Mouse (Mus musculus) adrenal gland, adult (tissue): ENCODE data around the gene Irf8.

Experiments used
- DNase-seq, 2 experiments: peaks; one replicate each; pipeline ENCODE4 v3.0.0; 2022 to 2023; ENCODE audit warnings: low spot score in 1 of 2; ENCODE audit not compliant: inconsistent age in 2 of 2

Gene Irf8

GRCm38 (mm10) chr8:120746007-120746701, 10.0 kb downstream of the Irf8 start:
- DNase-seq, result no peak

DNA sequence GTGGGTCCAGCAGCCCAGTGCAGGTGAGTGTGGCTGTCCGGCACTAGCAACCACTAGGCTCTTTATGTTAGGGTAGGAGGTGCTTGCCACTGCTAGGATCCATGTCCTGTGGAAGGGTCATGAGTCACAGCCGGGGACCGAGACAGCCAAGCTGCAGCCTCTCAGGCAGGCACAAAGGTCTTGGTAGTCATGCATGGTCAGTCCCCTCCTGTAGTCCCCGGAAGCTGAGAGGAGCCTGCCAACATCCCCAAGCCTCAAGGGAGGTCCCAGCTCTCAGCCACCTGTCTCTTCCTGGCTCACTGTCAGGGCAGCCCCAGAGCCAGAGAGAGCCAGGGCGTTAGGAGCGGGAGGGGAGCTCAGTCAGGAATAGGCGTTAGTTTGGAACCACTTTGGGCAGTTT, 11.1 kb downstream of the Irf8 start:
- no peak for DNase-seq

GRCm38 (mm10) chr8:120750616-120751015, 14.5 kb downstream of the Irf8 start:
- peak; percentile 77 to 92 for DNase-seq

DNA sequence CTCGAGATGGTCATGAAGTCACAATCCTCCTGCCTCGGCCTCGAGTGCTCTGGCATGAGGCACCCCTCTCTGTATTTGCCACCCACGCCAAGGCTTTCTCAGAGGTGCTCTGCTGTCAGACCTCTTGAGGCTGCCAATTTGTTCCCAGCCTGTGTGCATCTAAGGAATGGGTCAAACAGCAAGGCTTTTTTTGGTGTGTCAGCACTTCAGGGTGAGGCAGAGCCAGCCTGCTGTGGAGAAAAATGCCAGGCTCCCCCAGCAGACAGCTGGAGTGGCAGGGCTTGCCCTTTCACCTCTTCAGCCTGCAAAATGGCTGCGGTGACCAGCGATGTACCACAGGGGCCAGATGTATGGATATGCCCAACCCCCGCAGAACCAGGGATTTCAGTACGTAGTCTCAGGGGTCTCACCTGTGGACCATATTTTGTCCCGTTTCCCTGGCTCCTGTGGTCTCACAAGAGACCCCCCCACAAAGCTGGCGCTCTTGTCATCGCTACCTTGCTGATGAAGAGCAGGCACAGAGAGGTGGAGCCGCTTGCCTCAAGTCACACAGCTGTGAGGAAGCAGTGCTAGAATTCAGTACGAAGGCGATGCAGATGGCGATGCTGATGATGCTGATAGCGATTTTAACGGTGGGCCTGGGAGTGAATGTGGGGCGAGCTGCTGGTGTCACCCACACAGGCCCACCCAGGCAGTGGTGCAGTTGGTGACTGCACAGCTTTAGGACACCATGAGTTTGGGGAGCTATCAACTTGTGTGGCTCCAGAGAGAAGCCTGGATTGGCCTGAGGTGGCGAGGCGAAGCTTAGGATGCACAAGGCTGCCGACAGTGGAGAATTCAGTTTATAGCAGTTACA, 15.3 kb downstream of the Irf8 start:
- peak; percentile 36 to 59 for DNase-seq

DNA sequence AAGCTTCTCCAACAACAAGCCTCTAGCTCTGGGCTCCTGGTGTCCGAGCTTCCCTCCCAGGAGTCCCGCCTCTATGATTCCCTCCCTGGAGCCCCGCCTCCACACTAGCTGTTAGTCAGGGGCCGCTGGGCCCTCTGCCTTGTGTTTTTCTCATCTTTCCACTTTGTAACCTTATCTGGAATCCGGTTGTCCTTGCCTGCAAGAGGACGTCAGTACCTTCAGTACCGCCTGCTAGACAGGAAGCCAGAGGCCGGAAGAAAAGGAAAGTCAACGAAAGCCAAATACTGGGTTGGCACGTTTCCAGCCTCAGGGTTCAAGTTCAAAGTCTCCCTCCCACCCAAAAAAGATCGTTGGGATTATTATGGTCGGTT, 15.9 kb downstream of the Irf8 start:
- peak; percentile 87 to 93 for DNase-seq

DNA sequence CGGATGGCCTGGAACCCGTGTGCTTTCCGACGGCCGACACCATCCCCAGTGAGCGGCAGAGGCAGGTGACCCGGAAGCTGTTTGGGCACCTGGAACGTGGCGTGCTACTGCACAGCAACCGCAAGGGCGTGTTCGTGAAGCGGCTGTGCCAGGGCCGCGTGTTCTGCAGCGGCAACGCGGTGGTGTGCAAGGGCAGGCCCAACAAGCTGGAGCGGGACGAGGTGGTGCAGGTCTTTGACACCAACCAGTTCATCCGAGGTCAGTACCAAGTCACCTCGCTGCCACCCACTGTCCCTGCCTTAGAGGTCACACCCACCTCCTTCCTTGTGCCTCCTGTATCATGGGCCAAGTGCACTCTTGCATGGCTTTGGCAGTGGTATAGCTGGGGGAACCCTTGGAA, 17.3 kb downstream of the Irf8 start:
- peak in 1 of 2 experiments; percentile 31 for DNase-seq

GRCm38 (mm10) chr8:120755306-120756297, 19.4 kb downstream of the Irf8 start:
- DNase-seq, result no peak

GRCm38 (mm10) chr8:120758005-120758404, 21.8 kb downstream of the Irf8 start:
- no peak for DNase-seq

DNA sequence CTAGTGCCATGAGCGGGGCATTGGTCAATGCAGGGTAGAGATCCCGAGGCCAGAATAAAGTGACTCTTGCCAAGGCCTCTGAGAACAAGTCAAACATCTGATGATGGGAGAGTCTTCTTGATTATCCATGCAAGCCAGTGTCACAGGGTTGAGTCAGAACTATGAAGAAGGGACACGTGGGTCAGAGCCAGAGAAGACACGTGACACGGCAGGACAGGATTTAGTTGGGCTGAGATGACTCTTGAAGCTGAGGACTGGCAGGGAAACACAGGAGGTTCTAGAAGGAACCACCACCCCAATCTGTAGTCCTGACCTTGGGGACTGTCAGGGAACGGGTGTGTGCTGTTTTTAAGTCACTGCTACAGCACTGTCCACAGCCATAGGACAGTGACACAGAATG, 23.7 kb downstream of the Irf8 start:
- DNase-seq, result peak; percentile 40 to 75

DNA sequence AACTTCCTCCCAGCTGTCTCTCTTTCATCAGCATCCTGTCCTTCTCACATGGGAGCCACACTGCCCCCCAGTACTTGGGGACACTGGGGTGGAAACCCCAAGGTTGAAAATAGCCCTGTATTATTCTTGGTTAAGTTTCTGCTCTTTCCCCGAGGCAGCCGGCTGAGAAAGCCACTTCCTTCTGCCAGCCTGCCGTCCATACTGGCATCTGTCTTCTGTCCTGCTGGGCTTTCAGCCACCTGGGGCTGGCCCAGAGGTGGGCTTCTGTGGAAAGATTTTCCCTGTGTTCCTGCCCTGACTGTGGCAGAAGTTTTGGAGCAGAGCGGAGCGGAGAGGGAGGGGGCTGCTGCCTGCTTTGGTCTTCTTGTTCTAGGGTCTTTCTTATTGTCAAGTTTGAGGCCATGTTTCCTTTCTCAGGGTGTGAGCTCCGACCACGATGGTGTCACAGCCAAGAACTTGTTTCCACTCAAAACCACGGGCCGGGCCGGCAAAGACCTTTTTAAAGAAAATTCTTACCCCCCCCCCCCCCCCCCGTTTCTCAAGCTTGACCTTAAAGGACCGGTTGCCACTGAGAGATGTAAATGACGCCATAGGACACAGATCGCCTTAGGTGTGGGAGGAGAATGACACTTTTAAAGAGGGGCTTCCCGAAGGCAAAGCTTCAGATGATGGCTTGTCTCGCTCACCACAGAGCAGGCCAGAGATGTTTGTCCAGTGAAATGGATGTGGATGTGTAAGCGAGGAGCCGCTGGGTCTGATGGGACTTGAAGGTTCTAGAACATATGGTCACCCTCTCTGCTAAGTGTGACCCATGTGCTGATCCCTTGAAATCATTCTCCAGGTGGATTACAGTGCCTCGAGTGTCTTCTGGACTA, 24.4 kb downstream of the Irf8 start:
- no peak for DNase-seq

DNA sequence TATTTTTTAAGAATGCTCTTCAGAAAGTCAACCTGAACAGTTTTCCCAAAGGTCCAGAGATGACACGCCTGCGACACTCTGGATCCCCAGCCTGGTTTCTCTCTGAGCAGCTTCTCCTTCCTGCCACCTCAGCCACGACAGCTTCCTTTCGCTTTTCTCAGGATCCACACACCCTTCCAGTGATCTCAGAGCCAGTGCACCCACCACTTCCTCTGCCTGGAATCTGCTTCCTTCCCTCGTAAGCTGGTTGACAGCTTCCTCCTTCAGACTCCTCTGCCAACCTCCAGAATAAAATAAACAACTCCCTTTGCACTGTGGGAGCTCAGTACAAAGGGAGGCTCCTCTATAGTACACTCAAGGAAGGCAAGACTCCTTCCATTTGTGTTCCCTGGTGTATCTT, 27.1 kb downstream of the Irf8 start:
- peak in 1 of 2 experiments; percentile 54 for DNase-seq

DNA sequence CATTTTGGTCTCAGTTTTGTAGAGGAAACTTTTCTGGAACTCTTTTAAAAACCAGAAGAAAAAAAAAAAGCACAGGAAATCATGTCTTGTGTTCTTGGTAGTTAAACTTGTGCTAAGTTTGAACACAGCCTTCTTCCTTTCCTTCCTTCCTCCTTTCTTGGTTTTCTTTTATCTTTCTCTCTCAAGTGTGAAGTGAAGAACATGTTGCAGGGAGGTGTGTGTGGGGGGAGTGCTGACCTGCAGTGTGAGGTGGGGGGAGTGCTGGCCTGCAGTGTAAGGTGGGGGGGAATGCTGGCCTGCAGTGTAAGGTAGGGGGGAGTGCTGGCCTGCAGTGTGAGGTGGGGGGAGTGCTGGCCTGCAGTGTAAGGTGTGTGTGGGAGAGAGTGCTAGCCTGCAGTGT, 28.5 kb downstream of the Irf8 start:
- DNase-seq, result no peak

DNA sequence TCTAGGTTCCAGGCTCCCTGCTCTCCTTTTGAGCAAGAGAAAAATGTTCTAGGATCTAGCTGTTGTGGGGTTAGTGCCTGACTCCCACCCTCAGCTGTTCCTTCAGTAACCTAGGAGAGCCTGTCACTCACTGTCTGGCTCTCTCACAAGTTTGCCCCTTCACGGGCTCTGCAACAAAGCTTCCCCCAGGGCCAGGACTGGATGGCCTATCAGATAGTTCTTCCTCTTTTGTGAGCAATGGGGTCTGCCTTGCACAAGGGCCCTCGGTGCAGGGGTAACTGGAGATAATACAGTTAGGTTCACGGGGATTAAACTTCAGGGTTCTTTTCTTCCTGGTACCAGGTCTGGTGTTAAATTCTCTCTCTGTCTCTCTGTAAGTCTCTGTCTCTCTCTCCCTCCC, 30.5 kb downstream of the Irf8 start:
- no peak for DNase-seq

GRCm38 (mm10) chr8:120768454-120769218, 32.5 kb downstream of the Irf8 start:
- no peak for DNase-seq

DNA sequence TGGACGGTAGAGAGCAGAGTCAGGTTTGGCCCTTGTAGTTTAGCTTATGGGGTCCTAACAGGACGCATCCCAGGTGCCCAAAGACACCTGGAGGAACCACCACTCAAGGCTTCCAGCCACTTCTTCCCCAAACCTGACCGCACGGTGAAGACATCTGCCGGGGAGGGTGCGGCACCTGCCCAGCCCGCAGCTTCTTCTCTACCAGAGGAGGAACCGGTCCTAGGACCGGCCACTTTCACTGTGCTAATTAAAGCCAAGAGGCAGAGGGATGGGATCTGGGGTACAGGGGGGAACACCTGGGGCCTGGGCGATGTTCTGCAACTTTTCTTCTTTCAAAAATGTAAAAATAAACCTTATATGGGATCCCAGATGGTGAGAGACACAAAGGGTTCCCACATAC, 41.0 kb downstream of the Irf8 start:
- DNase-seq, result no peak

GRCm38 (mm10) chr8:120777732-120778131, 41.6 kb downstream of the Irf8 start:
- no peak for DNase-seq

- DNase-seq, result no peak
These were observed 42.9 kb downstream of the Irf8 start for GRCm38 (mm10) chr8:120779106-120779505.

GRCm38 (mm10) chr8:120783781-120784180, 47.6 kb downstream of the Irf8 start:
- DNase-seq, result no peak

- DNase-seq, result no peak
These were observed 50.6 kb downstream of the Irf8 start for GRCm38 (mm10) chr8:120786753-120787152.
